Mouse (Mus musculus) heart, postnatal 0 days (tissue): ENCODE data around the gene 1700019D03Rik.

ENCODE experiments used
- CTCF ChIP-seq: IDR thresholded peaks from 2 replicates; pipeline ENCODE4 v1.5.1; 2016; ENCODE audit warnings: antibody characterized with exemption, control low read depth, low read depth
- EP300 ChIP-seq: IDR thresholded peaks from 2 replicates; pipeline ENCODE4 v1.6.1; 2016; ENCODE audit warnings: antibody characterized with exemption, low read depth

DNA sequence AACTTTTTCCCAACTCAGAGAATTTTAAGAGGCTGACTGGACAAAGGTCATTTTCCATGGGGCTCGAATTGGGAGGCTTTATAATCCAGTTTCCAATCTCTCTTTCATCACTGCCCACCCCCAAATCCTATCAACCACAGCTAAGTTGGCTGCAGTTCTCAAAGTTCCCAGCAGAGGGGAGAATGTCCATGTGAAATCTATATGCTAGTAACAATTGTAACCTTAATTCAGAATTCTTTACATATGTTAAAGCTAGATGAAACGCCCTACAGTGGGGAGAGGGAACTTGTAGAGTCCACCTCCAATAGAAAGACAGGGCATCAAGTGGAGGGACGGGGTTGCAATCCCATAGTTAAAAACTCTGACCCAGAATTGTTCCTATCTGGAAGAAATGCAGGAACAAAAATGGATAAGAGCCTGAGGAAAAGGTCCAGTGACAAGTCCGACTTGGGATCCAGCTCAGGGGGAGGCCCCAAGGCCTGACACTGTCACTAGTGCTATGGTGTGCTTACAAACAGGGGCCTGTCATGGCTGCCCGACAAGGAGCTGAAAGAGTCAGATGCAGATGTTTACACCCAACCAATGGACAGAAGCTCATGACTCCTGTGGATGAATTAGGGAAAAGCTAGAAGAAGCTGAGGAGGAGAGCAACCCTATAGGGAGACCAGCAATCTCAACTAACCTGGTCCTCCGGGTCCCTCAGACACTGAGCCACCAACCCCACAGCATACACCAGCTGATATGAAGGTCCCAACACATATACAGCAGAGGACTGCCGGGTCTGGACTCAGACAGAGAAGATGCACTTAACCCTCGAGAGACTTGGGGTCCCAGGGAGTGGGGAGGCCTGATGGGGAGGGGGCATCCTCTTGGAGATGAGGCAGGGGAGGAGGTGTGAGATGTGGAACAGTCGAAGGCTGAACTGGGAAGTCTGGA is 33.4 kb upstream of the 1700019D03Rik start:
- peak; percentile 76 for TF ChIP-seq CTCF
- no peak for TF ChIP-seq EP300
